Mouse (Mus musculus): ENCODE data around the gene Trmt1l.

- TF ChIP-seq CTCF (IDR thresholded peaks at IDR 0.05; ENCODE audit: borderline replicate concordance, extremely low read depth, insufficient read depth, insufficient read length) (no peak), POLR2A (IDR thresholded peaks at IDR 0.05; ENCODE audit: borderline replicate concordance, extremely low read depth, insufficient read depth, insufficient read length, poor library complexity, severe bottlenecking) (no peak)
These were observed 28.7 kb downstream of the Trmt1l start for GRCm38 (mm10) chr1:151457087-151457486.
